Mouse (Mus musculus) activated CD4-positive, CD25-positive, alpha-beta regulatory T cell (primary cell): ENCODE data around the gene Srpx. TPM values are rescaled to one million over a fixed set of nuclear protein-coding genes. Genes with fewer than 3 reads are reported as not detected.

Experiments
- polyA plus RNA-seq, 2 experiments: library from polyadenylated mRNA; unstranded; fragments of 100-300 nt; shearing (Covaris generic); gene quantifications; one replicate each; pipeline ENCODE4 v1.2.1; 2017

Srpx gene
- polyA plus RNA-seq = not detected

GRCm38 (mm10) chrX:10117065-10117719 lies at the start of gene Srpx:
Gene Srpx (minus strand): TSS chrX:10117709.

Other genes with a start within 250 kb of the Srpx start
- gene Sytl5, start 232.1 kb downstream of the Srpx start, polyA plus RNA-seq = not detected
- 1 to 10 TPM; 3.2 to 3.3 TPM for gene Rpgr, start 99.2 kb upstream of the Srpx start, polyA plus RNA-seq
- not detected for gene Otc, start 134.6 kb upstream of the Srpx start, polyA plus RNA-seq